Mouse (Mus musculus): Measurements from ENCODE around the gene Lhx2. TPM values are rescaled to one million over a fixed set of nuclear protein-coding genes. Genes with fewer than 3 reads are reported as not detected.

Gene Lhx2
- polyA plus RNA-seq, 1 experiment, result 0.01 TPM

DNA sequence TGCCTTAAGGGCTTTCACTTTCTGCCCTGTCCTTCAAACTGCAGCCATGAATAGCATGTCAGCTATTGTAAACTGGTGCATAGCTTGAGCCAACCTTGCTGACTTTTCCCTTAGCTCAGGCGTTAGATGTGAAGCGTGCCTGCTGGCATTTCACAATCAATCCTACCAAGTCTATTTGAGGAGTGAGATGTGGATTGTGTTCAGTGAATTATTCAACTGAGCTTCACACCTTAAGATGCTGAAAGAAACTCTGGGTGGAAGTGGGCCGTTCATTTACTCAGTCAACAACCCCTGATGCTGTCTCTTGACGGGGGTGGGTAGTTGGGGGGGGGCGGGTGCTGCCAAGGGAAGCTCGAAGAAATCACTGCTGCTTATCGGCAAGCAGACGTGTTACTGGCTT lies 15.7 kb upstream of the Lhx2 start:
- no peaks in the 10 kb centered on the region for H3K4me1 ChIP-seq (ENCODE audit: control insufficient read depth)
- peaks cover 70% of the 10 kb centered on the region for H3K27me3 ChIP-seq (ENCODE audit: control insufficient read depth)
- H3K9me3 ChIP-seq (ENCODE audit: control insufficient read depth, low read length), result no peaks in the 10 kb centered on the region
- H3K4me3 ChIP-seq (replicated peaks), result no peak overlapping the region
- H3K36me3 ChIP-seq (ENCODE audit: control insufficient read depth), result no peaks in the 10 kb centered on the region
- TF ChIP-seq TAL1 (IDR thresholded peaks at IDR 0.05; ENCODE audit: low read length), result no peak
- no peak for TF ChIP-seq GATA1 (IDR thresholded peaks at IDR 0.05; ENCODE audit: low read length)

DNA sequence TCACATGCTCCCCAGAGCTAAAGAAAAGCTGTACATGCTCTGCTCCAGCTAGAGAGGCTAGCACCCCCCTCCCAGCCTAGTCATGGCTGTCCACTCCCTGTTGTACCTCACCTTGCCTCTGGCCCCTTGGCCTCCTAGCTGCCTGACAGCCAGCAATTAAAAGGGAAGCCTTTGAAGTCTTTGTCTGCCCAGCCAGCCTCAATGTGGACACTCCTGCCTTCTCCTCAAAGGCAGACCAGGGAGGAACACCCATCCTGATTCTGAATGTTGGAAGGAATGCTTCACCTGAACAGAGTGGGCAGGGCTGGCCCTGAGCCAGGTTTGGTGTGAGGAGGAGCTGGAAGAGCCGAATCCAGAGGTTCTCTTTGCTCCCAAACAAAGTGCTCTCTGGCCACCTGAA lies 12.4 kb upstream of the Lhx2 start:
- peaks cover 58% of the 10 kb centered on the region for H3K27me3 ChIP-seq (ENCODE audit: control insufficient read depth)

DNA sequence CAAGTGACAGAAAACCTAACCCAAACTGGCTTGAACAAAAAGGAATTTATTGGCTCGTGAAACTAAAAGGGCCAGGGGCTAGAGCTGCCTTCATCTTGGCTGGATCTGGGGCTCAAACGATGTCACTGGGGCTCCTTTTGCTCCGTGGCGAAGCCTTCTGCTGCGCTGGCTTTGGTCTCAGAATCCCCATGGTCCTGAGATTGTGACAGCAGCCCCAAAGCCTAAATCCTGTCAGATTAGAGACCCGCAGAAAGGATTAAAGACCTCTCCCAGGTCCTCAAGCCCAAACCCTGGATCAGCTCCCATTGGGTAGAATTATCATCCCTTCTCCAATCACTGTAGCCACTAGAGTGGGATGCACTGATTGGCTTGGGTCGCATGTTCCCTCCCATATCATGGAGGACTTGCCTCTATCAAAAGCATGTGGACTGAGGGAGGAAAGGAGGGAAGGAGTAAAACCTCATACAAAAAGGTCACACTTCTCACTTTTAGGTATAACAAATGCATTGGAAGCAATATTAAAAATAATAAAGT lies 5.4 kb upstream of the Lhx2 start:
- no peaks in the 10 kb centered on the region for H3K4me1 ChIP-seq (ENCODE audit: control insufficient read depth)
- no peaks in the 10 kb centered on the region for H3K36me3 ChIP-seq (ENCODE audit: control insufficient read depth)
- no peaks in the 10 kb centered on the region; the same call in 1 of the 2 replicates for H3K9me3 ChIP-seq (ENCODE audit: control insufficient read depth, low read length)
- peaks cover 70% of the 10 kb centered on the region for H3K27me3 ChIP-seq (ENCODE audit: control insufficient read depth)
- no peak overlapping the region for H3K4me3 ChIP-seq (replicated peaks)
- TF ChIP-seq GATA1 (IDR thresholded peaks at IDR 0.05; ENCODE audit: low read length) (no peak), TAL1 (IDR thresholded peaks at IDR 0.05; ENCODE audit: low read length) (no peak)

More for the DNA sequence above, 12.4 kb upstream of the Lhx2 start:
- no peaks in the 10 kb centered on the region for H3K9me3 ChIP-seq (ENCODE audit: control insufficient read depth, low read length)
- no peaks in the 10 kb centered on the region for H3K4me1 ChIP-seq (ENCODE audit: control insufficient read depth)
- no peak overlapping the region for H3K4me3 ChIP-seq (replicated peaks)
- no peaks in the 10 kb centered on the region for H3K36me3 ChIP-seq (ENCODE audit: control insufficient read depth)
- no peak for TF ChIP-seq TAL1 (IDR thresholded peaks at IDR 0.05; ENCODE audit: low read length)
- no peak for TF ChIP-seq GATA1 (IDR thresholded peaks at IDR 0.05; ENCODE audit: low read length)

DNA sequence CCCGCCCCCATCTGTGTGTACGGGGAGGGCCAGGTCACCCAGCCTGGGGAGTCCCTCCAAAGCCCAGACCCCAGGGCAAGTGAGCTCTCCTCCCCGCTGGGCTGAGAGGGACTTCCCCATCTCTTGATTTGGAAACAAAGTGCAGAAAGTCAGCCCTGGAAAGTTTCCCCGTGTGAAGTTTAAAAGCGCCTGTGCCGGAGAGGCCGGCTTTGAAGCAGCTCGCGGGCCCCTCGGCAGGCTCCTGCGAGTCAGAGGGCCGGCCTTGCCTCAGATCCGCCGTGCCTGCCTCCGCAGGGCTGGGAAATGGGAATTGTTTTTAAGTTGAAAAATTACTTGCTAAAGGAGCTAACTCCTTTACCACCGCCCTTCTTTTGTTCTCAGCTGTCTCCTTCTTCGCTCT lies 2.5 kb upstream of the Lhx2 start:
- no peak for TF ChIP-seq TAL1 (IDR thresholded peaks at IDR 0.05; ENCODE audit: low read length)
- TF ChIP-seq GATA1 (IDR thresholded peaks at IDR 0.05; ENCODE audit: low read length), result no peak
- H3K36me3 ChIP-seq (ENCODE audit: control insufficient read depth), result no peaks in the 10 kb centered on the region
- no peaks in the 10 kb centered on the region for H3K4me1 ChIP-seq (ENCODE audit: control insufficient read depth)
- H3K27me3 ChIP-seq (ENCODE audit: control insufficient read depth), result peaks cover 92% of the 10 kb centered on the region
- H3K4me3 ChIP-seq (replicated peaks), result no peak overlapping the region
- H3K9me3 ChIP-seq (ENCODE audit: control insufficient read depth, low read length), result no peaks in the 10 kb centered on the region; the same call in 1 of the 2 replicates

DNA sequence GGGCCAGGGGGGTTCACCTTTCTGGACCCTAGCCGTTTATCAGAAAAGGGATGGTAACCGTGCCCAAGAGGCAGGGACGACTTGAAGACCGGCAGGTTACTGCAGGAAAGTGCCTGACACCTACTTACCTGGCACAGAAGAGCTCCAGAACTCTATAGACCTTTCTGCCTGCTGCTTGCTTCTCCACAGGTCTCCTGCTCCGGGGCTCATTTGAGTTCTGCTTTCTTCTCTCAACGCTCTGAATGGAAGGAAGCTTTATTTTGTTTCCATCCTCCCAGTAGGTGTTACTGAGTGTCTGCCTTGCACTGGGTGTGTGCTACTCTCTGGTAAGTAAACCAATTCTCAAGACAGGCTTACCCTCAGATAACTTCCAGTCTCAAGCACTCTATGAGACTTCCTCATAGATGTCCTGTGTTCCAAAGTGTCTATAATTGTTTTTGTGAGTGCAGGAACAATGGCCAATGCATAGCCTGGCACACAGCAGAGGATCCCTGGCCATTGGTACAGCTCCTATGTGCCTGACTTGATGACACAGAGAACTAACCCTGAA lies 1.9 kb upstream of the Lhx2 start:
- TF ChIP-seq TAL1 (IDR thresholded peaks at IDR 0.05; ENCODE audit: low read length), result no peak
- TF ChIP-seq GATA1 (IDR thresholded peaks at IDR 0.05; ENCODE audit: low read length), result no peak
- Histone ChIP-seq H3K27me3 (ENCODE audit: control insufficient read depth) (peaks cover 93% of the 10 kb centered on the region), H3K9me3 (ENCODE audit: control insufficient read depth, low read length) (no peaks in the 10 kb centered on the region; the same call in 1 of the 2 replicates), H3K4me3 (replicated peaks) (no peak overlapping the region), H3K4me1 (ENCODE audit: control insufficient read depth) (no peaks in the 10 kb centered on the region), H3K36me3 (ENCODE audit: control insufficient read depth) (no peaks in the 10 kb centered on the region)

GRCm38 (mm10) chr2:38337681-38338080 lies 1.4 kb upstream of the Lhx2 start:
- Histone ChIP-seq H3K27me3 (ENCODE audit: control insufficient read depth) (peaks cover 97% of the 10 kb centered on the region), H3K4me3 (replicated peaks) (no peak overlapping the region), H3K9me3 (ENCODE audit: control insufficient read depth, low read length) (no peaks in the 10 kb centered on the region; the same call in 1 of the 2 replicates), H3K4me1 (ENCODE audit: control insufficient read depth) (no peaks in the 10 kb centered on the region), H3K36me3 (ENCODE audit: control insufficient read depth) (no peaks in the 10 kb centered on the region)
- TF ChIP-seq GATA1 (IDR thresholded peaks at IDR 0.05; ENCODE audit: low read length) (no peak), TAL1 (IDR thresholded peaks at IDR 0.05; ENCODE audit: low read length) (no peak)

- H3K36me3 ChIP-seq (ENCODE audit: control insufficient read depth), result no peaks in the 10 kb centered on the region
- no peaks in the 10 kb centered on the region; the same call in 1 of the 2 replicates for H3K9me3 ChIP-seq (ENCODE audit: control insufficient read depth, low read length)
- peaks cover 98% of the 10 kb centered on the region for H3K27me3 ChIP-seq (ENCODE audit: control insufficient read depth)
- H3K4me1 ChIP-seq (ENCODE audit: control insufficient read depth), result no peaks in the 10 kb centered on the region
- H3K4me3 ChIP-seq (replicated peaks), result no peak overlapping the region
- TF ChIP-seq GATA1 (IDR thresholded peaks at IDR 0.05; ENCODE audit: low read length) (no peak), TAL1 (IDR thresholded peaks at IDR 0.05; ENCODE audit: low read length) (no peak)
These were observed 641 bp upstream of the Lhx2 start for GRCm38 (mm10) chr2:38338348-38338932.

DNA sequence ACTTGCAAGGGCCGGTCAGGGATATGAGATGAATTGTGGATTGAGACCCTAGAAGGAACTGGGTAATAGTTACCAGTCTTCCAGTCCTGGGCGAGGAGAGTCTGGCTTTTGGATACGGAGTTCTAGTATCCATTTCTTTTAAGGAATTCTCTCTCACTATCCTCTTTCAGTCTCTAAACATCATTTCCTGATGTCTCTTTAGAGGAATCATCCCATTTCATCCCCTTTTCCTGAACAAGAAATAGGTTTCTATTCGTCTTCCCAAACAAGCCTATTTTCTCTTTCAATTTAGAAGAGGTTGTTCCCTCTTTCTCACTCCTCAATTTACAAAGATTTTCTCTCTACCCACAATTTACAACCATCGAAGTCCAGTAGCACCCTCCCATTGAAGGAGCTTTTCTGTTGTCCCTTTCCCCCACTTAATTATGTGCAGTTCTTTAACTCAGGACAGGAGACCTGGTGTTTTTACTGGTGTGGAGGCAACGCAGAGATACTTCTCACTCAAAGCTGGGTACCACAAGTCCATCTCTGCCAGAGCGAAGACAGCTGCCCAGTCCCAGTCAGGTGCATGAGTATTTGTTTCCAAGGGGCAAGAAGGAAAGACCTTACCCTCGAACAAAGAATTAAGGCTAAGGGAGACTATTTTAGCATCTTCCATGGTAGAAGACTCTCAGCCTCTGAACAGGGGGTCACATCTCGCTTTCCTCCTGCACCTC lies 987 bp downstream of the Lhx2 start:
- H3K4me3 ChIP-seq (replicated peaks), result no peak overlapping the region

DNA sequence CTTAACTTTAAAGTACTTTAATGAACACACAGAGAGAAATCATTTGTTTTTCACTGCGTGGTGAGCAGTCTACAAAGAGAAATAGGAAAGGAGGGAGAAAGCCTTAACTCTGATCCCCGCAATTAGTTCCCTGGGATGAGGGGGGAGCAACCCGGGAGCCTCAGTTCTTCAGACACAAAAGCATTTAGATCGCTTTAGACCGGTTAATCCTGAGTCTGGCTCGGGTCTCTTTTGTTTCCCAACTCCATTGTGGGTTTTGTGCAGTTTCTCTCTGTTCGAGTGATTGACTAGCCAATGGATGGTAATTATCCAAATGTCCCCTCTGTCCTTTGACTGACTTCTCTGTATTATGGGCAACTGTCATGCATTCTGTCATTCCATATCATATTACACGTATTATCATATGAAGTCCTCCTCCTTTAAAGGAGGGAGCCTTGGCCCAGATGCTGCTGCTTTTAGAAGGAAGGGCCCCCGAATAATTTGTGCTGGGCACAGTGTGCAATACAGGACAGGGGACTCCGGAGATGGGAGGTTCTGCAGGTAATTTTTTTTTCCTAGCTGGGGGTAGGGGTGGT lies 1.6 kb downstream of the Lhx2 start:
- Histone ChIP-seq H3K36me3 (ENCODE audit: control insufficient read depth) (no peaks in the 10 kb centered on the region), H3K9me3 (ENCODE audit: control insufficient read depth, low read length) (no peaks in the 10 kb centered on the region; the same call in 1 of the 2 replicates), H3K4me3 (replicated peaks) (no peak overlapping the region), H3K27me3 (ENCODE audit: control insufficient read depth) (peaks cover 100% of the 10 kb centered on the region), H3K4me1 (ENCODE audit: control insufficient read depth) (no peaks in the 10 kb centered on the region)
- no peak for TF ChIP-seq TAL1 (IDR thresholded peaks at IDR 0.05; ENCODE audit: low read length)
- TF ChIP-seq GATA1 (IDR thresholded peaks at IDR 0.05; ENCODE audit: low read length), result no peak

More for the DNA sequence above, 987 bp downstream of the Lhx2 start:
- TF ChIP-seq TAL1 (IDR thresholded peaks at IDR 0.05; ENCODE audit: low read length), result no peak
- no peak for TF ChIP-seq GATA1 (IDR thresholded peaks at IDR 0.05; ENCODE audit: low read length)
- Histone ChIP-seq H3K36me3 (ENCODE audit: control insufficient read depth) (no peaks in the 10 kb centered on the region), H3K4me1 (ENCODE audit: control insufficient read depth) (no peaks in the 10 kb centered on the region), H3K27me3 (ENCODE audit: control insufficient read depth) (peaks cover 100% of the 10 kb centered on the region), H3K9me3 (ENCODE audit: control insufficient read depth, low read length) (no peaks in the 10 kb centered on the region; the same call in 1 of the 2 replicates)
